Mouse (Mus musculus) fibroblast of lung, adult 2 months (primary cell): ENCODE measurements around the gene B3galt5.

Source experiments
- DNase-seq: peaks from one replicate; pipeline ENCODE4 v3.0.0-alpha.2; 2011; ENCODE audit warnings: low read depth

Gene B3galt5

DNA sequence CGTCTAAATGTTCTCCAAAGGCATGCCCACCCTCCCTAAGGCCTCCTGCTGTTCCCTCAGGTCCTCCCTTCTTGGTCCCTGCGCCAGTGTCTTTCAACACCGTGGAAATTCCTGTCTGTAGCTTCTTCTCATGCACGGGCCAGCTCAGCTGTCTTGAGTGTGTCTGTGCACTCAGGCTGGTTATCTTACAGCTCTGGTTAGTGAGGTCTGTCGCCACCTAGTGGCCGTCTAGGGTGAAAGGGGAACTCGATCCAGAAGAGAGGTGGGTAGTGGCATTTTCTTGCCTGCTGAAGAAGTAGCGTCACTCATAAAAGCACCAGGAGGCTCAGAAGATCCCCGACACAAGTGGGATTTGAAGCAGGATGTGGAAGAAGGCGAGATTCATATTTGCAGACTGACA, 109.5 kb downstream of the B3galt5 start:
- peak; percentile 23 for DNase-seq

DNA sequence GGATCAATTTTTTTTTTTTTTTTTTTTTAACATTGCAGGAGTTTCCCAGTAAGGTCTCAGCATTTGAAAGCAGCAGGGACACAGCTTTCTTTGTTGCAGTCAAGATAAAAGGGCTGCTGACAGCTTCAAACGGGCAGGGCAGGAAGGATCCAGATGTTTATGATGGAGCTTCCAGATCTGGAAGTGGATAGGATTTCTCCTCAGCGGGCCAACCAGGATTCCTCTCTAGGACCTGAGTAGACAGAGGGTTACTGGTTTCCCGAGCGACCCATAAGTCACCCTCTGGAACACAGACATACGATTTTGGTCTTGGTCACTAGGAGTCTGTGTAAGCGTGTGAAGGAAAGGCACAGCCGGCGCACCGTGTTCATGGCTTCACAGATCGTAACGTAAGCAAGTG, 112.5 kb downstream of the B3galt5 start:
- no peak for DNase-seq

DNA sequence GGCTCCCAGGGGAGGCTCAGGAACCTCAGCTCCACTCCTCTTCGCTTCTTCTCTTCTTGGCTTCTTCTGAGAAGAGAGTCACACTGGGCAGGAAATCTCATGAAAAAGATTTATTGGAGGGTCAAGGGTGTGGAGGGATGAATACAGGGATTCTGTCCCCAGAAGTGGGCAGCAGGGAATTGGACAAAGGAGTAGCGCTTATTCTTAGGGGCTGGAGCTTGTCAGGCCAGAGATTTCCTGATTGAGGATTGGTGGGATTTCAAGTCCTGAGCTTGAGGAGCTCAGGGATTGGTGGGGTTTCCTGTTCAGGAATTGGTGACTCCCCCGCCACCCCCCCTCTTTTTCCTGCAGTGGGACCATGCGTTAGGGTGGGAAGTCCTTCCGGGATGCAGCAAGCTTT, 113.2 kb downstream of the B3galt5 start:
- DNase-seq: no peak

DNA sequence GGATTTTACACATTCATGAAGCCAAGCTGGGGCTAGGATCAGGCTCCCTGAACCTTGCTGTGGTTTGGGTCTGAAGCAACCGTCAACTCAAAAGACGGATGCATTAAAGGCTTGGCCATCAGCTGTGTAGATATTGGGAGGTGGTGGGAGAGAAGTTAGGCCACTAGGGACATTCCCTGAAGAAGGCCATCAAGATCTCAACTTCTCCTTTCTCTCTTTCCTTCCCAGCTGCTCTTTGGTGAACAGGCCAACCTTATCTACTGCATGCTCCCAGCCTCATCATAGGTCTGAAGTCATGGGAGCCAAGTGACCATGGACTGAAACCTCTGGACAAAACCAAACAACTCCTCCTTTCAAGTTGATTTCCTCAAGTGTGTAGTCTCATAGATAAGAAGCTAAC, 115.9 kb downstream of the B3galt5 start:
- no peak for DNase-seq

DNA sequence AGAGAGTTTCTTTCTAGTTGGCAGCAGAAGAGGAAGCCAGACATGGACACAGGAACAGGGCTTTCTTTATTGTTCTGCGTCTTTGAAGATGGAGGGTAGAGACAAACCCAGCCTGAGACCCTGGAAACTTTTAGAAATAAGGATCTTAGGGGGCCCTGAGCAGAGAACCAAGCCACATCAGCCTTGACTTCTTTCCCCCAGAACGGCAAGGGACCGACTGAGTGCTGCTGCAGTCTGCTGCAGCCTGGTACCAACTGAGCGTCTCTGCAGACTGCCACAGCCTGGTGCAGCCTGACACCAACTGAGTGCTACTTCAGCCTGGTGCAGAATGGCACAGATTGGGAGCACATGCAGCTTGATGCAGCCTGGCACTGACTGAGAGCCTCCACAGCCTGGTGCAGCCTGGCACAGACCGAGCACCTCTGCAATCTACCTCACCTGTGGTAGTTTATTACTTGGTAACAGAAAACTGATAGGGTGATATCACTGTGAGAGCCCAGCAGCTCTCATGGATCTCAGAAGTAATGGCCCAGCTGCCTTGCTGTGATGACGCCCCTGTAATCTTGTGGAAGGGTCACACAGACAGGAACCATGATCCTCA, 117.8 kb downstream of the B3galt5 start:
- no peak for DNase-seq

DNA sequence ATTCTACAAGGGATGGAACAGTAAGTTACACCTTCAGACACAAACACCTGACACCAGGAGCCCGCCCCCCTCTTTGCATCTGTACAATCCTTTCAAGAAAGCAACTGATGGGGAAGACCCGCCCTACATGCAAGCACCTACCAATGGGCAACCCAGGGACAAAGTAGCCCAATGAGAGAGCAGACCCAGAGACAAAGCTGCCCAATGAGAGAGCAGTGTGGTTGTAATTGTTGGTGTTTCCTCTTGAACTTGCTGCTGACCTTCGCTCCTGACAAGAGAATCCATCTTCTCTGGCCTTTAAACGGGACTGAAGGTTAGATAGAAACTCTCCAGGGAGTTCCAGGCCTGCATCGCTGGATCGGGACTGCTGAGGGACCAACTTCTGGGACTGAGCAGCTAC, 118.4 kb downstream of the B3galt5 start:
- no peak for DNase-seq

DNA sequence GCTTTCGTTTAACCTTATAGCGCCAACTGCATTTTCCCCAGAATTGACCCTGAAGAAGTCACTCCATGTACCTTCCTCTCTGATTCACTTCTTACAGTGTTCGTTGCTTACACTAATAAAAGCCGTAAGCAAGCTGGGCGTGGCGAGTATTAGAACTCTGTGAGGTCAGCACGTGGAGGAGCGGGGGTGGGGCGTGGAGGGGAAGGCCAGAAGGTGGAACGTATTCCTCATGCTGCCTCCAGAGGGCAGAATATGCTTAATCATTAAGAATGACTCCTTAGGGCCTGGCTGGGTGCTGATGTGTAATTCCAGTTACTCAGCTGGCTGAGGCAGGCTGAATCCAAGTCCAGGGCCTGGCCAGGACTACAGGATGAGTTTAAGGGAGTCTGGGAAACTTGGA, 122.3 kb downstream of the B3galt5 start:
- DNase-seq: no peak

DNA sequence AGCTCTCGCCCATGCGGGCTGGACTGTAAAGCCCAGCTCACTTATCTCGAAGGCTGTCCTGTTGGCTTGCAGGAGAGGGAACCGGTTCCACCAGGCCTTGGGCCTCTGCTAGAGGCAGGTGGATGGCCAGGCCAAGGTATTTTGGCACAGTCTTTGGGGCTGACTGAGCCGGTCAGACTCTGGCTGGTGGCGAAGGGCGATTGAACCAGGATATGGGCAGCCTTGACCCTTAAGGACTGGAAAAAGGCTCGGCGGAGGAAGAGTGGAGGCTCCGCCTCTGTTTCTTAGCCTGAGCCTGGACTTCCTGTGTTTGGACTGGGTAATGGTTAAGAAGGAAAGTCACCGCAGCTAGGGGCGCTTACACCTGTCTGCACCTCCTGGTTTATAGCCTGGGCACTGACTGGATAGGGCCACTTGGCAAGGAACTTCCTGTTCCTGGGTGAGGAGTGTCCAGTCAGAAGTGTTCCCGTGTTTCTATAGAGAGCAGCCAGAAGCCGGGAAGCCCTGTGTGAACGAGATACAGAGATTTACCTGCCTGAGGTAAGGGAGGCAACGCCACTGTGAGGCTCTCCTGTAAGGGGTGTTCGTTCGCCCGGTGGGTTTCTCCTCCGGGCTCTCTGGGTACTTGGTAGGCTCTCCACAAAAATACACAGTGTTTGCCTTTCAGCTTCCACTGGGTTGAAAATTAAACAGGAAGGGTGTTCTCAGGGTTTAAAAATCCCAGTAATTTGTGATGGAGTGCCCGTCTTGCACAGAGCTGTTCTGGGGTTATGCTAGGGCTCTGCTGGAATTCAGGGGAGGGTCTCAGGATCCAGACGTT, 125.9 kb downstream of the B3galt5 start:
- no peak for DNase-seq

DNA sequence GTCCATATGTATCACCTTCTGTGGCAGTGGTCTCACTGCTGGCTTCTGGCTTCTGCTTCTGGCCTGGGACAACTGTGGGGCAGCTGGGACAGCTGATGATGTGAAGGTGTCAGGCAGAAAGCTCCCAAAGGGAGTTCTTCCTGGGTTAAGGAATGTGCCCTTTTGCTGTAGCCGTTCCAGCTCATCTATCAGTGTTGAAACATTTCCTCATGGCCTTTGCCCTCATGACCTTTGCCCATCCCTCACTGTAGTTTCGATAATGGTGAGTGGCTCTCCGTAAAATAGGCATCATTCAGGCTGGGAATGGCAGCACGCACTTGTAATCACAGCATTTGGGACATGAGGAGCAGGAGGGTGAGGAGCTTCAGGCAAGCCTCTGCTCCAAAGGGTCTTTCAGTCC, 127.3 kb downstream of the B3galt5 start:
- no peak for DNase-seq

DNA sequence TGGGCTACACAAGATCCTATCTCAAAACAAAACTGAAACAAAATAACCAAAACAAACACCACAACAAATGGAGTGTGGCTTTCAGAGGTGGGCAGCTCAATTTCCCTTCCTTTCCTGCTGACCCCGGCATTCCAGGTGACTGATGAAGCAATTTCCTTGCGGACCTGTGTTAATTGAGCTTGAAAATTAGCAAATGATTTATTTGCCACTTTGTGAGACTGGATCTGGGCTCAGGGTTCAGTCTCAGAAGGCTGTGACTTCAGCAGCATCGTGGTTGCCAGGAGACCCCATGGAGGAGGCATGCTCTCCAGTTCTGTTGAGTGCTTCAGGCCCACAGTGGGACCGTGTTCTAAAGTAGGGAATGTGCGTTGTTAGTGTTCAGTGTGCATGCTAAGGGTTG, 127.7 kb downstream of the B3galt5 start:
- DNase-seq: no peak

DNA sequence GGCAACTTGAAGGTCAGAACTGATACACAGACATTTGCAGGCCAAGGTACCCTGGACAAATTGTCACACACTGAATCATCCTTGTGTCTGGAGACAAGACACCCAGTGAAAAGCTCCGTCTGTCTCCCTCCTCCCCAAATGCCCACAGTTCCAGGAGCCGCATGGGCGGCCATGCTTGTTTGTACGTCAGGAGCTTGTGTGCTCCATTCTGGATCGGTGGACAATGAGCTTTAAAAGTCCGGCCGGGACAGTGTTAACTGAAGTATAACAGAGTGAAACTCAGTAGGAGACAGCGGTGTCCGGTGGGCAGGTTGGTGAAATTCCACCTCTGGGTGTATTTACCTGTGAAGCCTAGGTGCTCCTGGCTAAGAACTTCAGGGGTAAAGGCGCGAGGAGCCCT, 129.3 kb downstream of the B3galt5 start:
- no peak for DNase-seq
